Mouse (Mus musculus) heart, postnatal 36 days (tissue): Measurements from ENCODE around the gene Shisa6. TPM values are rescaled to one million over a fixed set of nuclear protein-coding genes. Genes with fewer than 3 reads are reported as not detected.
A peak's percentile ranks its signal among the peaks of the same experiment; 100 is the strongest.
"Not testable (repeated sequence)": the region's sequence is repeated elsewhere in the genome, so short reads cannot be mapped to it uniquely, and the experiment has no call there.

Experiments
- DNase-seq, 2 experiments: peaks; one replicate each; pipeline ENCODE4 v3.0.0; 2021 to 2022
- intact Hi-C: fragments of 180-260 bp; cut with DNase I; formaldehyde crosslinking; loops from one replicate; pipeline ENCODE4 v1.15.1; 2025
- total RNA-seq, 2 experiments: library from RNA; stranded (reverse); gene quantifications; 2 replicates each; pipeline ENCODE4 v1.2.3; 2021

Gene Shisa6
- total RNA-seq, 2 experiments from 2014 or later: 0.11 to 0.50 TPM

DNA sequence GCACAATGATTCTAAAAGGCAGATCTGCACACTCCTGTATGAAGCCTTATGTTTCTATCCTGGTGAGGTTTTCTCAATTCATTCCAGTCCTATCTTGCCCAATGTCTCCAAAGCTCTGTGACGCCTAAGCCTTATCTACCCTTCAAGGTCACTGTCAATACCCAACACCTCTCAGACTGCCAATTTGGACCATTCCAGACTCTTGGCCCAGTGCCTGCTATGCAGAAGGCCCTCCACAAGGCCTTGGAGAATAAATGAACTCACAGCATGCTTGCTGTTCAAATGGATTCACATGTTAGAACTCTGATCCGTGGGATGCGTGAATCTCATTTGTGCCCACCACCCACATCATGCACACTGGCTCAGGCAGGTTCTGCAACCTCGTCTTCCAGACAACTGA, 38.0 kb downstream of the Shisa6 start:
- peak; percentile 45 to 63 for DNase-seq
- intact Hi-C loops: no loop called here

DNA sequence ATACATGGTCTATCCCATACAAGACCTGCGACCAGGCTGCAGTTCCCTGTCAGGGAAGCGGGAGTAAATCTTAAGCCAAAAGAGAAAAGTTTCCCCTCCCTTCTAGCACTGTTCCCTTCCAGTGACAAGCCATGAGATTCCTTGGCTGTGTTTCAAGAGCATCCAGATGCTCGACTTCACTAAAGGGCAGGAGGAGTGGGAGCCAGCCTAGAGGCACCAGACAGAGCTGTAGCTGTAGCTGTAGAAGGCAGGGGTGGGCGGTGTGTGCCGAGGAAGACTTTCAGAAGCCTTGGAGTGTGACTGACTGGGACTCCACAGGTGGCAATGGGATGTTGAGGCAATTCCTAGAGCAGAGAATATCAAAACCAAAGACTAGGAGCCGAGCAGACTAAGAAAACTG, 43.3 kb downstream of the Shisa6 start:
- DNase-seq: no peak
- intact Hi-C loops: no loop called here

DNA sequence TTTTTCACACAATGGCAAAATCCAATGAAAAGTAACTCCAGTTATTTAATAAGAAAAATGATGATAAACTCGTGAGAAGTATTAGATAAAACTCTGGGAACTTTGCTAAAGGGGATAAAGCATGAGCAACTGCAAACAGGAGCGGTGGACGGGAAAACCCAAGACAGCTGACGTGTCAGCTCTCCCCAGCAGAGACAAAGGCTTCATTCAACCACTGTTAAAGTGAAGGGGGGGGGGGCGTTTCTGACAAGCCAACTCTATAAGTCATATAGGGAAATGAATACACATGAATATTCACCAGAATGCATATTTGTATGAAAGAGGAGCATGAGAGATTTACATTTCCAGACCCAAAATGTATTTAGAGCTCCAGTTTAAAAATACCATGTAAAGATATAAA, 83.1 kb downstream of the Shisa6 start:
- intact Hi-C loops: no loop called here
- DNase-seq: no peak

DNA sequence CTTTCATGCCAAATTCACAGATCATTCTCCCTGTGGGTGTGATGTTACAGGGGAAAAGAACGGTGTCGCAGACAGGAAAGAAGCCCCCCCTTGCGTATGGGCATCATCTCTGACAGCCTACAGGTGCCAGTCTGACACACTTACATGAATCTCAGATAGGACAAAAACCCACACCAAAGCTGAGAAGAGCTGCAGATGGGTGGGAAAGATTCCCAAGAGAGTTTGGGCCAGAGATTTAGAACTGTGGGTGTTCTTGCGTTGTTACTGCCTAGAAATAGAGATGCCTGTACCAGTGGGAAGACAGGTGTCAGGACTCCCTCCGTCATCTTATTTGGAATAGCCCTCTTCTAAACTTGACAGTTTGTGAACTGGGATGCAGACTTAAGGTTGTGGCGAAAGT, 99.6 kb downstream of the Shisa6 start:
- DNase-seq: no peak
- intact Hi-C loops: no loop called here

DNA sequence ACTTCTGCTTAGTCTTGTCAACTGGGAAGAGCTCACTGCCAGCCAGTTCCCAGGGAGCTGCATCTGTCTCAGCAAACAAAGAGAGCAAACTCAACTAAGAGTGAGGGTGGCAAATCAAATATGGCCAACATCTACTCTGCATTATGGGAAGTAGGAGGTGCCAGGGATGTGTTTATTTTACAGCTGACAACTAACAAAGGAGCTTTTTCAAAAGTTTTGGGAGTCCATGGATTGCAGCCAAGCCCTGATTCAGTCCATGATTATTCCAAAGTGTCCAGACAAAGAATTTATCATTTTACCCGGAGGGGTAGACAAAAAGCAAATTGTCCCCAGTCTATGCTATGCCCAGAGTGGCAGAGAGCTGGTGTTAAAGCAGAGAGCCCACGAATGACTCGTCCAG, 107.5 kb downstream of the Shisa6 start:
- intact Hi-C loops: no loop called here
- no peak for DNase-seq

DNA sequence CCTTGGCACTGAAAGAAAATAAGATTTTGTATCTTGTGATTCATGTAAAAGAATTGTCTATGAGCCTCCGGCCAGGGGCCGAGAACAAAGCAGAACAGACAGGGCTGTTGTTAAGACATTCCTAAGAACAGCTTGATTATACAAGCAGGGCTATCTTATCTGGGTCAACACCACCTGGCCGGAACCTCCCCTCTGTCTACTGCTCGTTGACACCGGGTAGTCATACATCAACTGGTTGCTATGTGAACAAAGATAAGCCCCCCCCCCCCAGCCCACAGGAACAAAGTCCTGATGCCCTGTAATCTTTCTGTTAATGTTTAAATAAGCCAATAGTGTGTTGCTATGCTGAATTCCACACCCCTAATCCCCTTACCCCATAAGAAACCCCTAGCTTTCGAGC, 117.0 kb downstream of the Shisa6 start:
- DNase-seq, intact Hi-C loops: not testable (repeated sequence)

DNA sequence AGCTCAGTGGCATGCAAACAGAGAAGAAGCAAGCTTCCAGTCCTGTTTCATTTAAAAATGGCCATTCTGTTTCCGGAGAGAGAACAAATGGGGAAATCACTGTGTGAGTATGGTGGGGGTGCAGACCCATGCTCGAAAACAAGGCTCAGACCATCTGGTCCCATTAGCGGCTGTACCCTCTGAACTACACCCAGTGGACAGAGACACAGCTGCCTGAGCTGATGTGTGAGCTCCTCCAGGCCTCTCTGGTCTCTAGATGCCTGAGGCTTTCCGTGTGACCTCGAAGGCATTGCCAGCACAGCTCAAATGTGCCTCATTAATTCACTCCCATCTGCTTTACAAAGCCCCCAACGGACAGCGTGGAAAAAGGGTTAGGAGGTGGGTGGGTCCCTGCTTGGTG, 125.7 kb downstream of the Shisa6 start:
- intact Hi-C loops: no loop called here
- DNase-seq: no peak

DNA sequence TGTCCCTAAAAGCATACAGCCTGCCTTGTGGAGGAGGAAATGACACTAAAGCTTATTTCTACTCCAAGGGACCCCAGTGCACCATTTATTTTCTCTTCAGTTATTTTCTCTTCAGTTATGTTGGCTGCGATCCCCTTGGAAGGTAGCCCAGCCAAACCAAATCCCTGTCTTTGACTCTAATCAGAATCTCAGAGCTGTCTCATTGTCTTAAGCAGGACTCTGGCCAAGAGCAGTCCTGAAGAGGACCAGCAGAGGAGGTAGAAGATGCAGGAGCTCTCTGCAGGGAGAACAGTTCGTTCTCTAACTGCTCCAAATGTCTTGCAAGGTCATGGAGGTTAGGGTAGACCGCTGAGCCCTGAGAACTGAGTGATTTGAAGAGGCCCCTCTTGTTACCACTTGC, 138.2 kb downstream of the Shisa6 start:
- intact Hi-C loops: no loop called here
- DNase-seq: peak in 1 of 2 experiments; percentile 3

DNA sequence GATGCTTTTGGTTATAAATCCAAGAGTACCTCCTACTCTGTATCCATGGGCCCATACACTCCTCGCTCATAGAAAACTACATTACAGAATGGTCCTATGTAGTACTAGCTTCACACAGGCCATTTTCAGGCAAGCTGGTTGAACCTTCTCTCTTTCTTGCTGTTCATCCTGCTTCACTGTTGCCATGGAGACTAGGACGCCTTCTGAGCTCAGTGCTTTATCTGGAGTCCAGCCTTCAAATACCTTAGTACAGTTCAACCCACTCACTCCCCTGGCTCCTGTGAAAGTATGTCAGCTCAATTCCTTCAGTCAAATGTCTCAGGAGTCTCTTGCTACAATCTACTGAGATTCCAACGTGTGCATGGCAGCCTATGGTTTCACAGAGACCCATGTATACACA, 154.0 kb downstream of the Shisa6 start:
- intact Hi-C loops: no loop called here
- DNase-seq: no peak

DNA sequence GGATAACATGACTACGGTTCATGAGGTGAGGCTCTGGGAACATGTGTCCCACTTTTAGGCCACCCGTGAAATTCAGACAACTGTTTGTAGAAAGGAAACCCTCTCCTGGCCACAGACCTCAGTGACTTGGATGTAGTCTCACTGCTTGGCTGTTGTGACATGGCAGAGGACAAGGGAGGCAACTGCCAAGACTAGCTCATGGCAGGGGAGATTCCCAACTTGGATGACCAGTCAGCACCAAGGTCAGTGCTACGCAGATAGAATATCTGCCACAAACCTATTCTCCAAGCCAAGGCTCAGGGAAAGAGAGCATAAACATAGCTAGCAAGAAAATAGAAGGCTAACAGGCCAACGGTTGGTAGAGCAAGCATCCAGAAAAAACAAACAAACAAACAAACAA, 156.0 kb downstream of the Shisa6 start:
- no peak for DNase-seq
- intact Hi-C loops: no loop called here

DNA sequence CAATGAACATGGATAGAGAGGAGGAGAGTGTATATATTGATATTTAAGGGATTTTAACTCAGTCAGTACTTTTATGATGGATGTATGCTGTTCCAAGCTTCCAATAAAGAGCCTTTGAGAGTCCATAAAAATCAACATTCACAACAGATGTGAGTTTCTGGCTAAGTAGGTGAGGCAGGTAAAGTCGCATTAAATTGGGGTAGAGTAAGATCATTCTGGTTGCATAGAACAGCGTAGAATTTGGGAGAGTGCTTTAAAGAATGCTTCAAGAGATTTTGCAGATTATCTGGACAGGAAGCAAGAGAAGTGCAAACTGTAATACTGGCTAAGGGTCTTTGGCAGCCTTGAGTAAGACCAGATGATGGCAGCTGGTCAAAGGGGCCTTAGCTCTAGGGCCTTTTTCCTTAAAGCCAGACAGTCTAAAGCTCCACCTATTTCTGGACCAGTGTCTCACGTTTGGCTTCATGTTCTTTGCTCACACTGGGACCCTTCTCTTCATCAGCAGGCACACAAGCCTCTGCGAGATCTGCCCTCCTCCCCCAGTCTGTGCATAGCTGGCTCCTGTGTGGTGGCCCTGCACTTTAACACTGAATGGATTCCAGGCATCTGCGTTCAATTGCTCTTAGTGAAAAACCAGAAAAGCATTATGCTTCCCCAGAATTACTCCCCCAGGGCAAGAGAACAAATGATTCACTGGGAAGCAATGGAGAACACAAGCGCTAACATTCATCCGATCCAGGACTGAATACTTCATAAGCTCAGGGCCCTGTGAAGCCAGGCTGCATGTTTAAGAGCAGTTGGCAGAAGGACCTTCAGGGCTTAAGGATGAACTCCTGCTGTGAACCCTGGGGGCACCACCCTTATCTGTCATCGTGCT, 158.7 kb downstream of the Shisa6 start:
- DNase-seq: no peak

DNA sequence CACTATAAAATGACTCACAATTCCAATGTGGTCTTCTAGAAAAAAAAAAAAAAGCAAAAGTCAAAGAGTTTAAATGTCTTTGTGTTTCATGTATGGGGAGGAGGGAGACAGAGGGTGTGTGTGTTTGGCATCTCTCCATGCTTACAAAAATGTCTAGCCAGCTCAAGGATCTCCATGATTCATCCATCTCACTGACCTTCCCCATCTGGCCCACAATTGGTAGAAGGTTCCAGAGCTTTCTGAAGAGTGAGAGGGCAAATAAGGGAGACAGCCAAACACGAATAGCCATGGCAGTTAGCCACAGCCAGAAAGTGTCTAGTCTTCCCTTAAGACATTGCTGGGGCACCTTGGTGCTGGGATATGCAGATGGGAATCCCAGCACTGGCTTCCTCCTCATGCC, 166.0 kb downstream of the Shisa6 start:
- intact Hi-C loops: no loop called here
- DNase-seq: no peak

More for the DNA sequence above, 158.7 kb downstream of the Shisa6 start:
- intact Hi-C loops: no loop called here

DNA sequence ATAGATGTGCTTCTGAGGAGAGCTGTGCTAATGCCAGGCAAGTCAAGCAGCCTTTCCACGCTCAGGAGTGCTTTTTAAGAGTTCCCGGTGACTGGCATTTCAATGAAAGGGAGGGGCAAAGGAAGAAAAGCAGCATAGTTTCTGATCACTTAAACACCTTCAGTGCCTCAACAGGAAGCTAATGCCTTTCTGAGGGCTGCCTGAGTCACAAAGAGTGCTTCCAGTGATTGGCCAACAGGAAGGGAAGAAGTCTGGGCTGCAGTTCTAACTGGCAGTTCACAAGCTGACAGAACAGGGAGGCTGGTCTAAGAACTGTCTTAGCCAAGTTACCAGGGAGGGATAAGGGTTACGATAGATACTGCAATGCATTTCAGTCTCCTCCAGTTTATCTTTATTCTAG, 180.9 kb downstream of the Shisa6 start:
- DNase-seq: no peak

DNA sequence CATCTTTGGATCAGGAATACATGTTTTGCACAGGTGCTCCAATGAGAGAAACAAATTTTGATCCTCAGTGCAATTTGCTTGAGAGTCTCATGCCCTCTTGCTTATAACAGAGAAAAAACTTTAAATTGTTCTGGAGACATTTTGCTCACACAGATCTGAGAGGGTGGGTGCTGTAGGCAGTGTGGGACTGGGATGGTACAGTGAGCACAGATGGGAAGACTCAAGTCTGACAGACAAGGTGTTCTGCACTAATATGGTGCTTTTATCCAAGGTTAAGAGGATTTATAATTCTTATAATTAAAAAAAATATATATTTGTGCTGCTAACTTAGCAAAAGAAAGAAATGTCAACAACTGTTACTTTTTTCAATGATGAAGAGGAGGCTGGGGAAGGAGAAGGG, 189.5 kb downstream of the Shisa6 start:
- intact Hi-C loops: no loop called here
- no peak for DNase-seq

More for the DNA sequence above, 180.9 kb downstream of the Shisa6 start:
- intact Hi-C loops: no loop called here

DNA sequence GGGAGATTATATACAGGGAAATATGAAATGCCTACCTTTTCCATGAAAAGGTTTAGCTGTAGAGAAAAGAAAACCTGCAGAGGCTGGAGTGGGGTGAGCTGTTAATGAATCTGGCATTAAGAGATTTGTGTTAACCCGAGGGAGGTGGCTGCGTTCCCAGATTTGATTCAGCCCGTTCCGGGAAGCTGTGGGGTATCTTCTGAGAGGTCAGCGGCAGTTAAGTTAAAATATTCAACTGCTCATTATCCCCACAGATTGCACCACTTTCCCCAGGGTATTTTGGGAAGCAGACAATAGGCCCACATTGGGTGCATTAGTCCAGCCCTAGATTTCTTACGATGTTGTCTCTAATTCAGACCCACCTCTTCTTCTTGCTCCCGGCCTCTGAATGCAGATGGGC, 213.0 kb downstream of the Shisa6 start:
- DNase-seq: no peak
- intact Hi-C loops: no loop called here

DNA sequence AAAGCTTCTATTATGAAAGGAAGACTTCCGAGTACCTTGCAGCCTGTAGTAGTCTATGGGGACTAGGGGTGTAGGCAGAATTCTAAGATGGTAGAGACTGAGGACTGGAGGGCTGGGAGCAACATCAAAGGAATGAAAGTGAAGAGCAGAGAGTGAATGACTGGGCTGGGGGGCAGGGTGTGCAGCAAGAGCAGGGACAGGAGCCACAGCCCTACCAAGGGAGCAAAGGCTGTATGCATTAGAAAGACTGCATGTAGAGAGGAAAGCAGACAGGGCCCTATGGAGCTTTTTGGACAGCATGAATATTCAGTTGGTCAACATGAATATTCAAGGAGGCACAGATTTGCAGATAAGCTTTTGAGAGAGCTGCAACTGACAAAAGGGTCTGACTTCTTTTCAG, 221.4 kb downstream of the Shisa6 start:
- DNase-seq: no peak
- intact Hi-C loops: no loop called here

DNA sequence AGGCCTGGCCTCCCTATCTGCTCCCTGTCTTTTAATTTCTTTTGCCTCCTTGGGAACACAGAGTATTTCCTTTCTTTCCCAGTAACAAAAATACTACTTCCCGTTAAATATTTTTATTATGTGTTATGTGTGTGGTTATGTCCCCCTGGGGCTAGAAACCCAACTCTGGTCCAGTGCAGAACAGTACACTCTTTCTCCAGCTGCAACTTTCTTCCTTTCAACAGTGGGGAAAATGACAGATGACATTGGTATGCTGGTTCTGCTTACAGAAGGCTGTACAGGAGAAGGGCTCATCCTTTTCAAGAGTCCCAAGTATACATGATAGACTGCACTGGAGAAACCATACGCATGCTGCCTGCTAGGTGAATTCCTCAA, 251.1 kb downstream of the Shisa6 start:
- DNase-seq: no peak
- intact Hi-C loops: no loop called here

DNA sequence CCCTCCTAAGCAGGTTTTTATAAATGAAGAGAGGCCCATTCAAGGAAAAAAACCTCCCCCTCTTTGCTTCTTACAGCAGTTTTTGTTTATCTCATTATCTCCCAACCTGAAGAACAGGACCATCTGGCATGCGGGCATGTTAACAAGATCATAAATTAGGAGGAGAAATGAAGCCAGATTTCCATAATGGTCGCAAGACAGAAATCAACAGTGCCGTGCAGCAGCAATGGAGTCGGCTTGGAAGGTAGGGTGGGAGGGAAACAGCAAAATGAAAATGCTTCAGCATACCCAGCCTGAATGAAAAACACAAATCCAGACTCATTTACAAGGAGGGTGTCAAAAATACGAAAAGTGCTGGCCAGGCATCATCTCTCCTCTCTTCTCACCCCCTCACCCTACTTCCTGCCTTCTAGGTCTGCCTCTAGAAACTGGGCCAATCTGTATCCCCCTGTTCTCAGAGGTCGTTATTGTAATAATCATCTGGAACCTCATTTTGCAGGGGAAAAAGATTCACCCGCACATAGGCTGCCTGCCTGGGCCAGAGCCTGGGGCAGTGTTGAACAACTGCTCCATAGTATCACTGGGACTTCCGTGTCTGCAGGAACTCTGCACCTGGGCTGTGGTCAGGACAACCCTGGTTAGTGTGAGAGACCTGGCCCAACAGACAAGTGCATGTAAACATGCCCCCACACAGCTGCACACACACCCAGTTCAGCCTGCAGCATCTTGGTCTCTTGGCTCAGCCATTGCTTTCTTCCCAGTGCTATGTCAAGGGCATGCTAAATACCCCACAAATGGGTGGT, 251.7 kb downstream of the Shisa6 start:
- DNase-seq: no peak
- intact Hi-C loops: no loop called here

DNA sequence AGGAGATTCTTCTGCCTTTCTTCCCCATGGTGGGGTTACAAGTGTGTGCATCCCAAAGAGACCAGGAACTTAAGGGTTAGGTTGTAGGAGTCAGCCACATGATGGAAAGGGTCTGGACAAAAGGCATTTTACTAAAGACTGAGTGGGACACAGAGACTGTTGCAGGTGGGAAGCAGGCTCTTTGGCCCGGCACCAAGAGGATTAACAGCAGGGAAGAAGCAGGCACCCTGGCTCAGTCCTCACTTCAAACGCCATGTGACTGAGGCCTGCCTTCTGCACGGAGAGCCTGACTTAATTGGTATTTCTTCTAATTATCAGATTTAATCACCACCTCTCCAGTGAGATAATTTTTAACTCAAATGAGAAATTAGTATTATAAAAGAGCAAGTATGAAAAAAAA, 258.7 kb downstream of the Shisa6 start:
- no peak for DNase-seq
- intact Hi-C loops: no loop called here

DNA sequence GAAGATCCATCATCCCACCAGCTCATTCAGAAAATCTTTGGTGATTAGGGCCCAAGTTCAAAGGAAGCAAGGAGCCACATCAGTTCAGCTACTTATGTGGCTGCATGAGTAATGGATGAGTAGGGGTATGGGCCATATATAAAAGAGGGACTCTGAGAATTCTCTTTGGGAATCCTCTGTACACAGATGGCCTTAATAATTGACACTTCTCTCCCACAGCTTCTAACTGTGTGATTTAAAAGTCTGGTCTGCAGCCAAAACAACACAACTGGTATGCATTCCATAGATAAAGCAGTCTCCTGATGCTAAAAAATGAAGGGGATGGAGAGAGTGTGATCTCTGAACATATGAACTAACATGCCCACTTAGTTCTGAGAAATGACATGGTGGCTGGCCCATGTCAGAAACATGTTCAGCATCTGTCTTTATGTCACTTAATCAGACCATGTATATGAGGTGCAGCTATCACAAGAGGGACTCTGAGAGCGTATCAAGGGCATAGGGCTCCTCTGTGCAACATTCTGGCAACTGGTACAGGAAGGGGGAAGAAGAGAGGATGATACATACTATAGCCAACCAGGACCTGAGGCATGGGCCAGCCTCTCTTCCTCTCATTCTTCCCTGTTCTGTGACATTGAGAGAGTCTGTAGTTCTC, 260.3 kb downstream of the Shisa6 start:
- intact Hi-C loops: no loop called here
- no peak for DNase-seq

DNA sequence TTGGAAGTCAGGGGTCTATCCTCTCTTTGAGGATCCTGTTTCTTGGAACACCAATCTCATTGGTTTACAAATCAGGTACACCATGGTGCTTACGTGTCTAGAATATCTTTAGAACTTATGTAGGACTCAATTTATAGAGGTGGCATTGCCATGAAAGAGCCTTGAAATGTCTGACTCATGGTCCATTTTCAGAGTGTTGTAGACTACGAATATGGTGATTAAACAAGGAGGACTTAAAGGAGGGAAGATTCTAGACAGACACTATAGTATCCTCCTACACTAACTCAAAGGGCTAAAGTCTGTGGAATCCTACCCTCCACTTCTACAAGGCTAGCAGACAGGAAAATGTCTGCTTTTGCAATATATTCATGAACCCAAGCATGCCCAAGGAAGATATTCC, 265.6 kb downstream of the Shisa6 start:
- no peak for DNase-seq

More for the DNA sequence above, 265.6 kb downstream of the Shisa6 start:
- intact Hi-C loops: no loop called here
